Mouse (Mus musculus) CH12.LX (cell line): ENCODE data around the gene Galm.

Source experiments
- CTCF ChIP-seq, 2 experiments: IDR thresholded peaks in 1 of 2; conservative IDR thresholded peaks in 1 of 2; 2 replicates each; pipeline ENCODE4 v1.5.1; 2011 to 2012; ENCODE audit warnings: low read depth in 2 of 2, low read length in 2 of 2, improper control_type of control experiment in 1 of 2, inconsistent platforms in 1 of 2, mild to moderate bottlenecking in 1 of 2, moderate library complexity in 1 of 2
- ELF1 ChIP-seq: IDR thresholded peaks from 2 replicates; pipeline ENCODE4 v1.6.1; 2014; ENCODE audit warnings: low read depth, mild to moderate bottlenecking, inconsistent platforms, low read length, improper control_type of control experiment
- JUND ChIP-seq: conservative IDR thresholded peaks from 2 replicates; pipeline ENCODE4 v1.6.1; 2011; ENCODE audit warnings: low read depth, low read length, improper control_type of control experiment
- POLR2A ChIP-seq: IDR thresholded peaks from 2 replicates; pipeline ENCODE4 v1.6.1; 2011; ENCODE audit warnings: low read depth, mild to moderate bottlenecking, improper control_type of control experiment, low read length
- POLR2AphosphoS2 ChIP-seq: IDR thresholded peaks from 2 replicates; pipeline ENCODE4 v1.6.1; 2011; ENCODE audit warnings: low read depth, low read length, improper control_type of control experiment
- SIN3A ChIP-seq: IDR thresholded peaks from 2 replicates; pipeline ENCODE4 v1.6.1; 2012; ENCODE audit warnings: low read length, improper control_type of control experiment, inconsistent platforms
- USF2 ChIP-seq: conservative IDR thresholded peaks from 2 replicates; pipeline ENCODE4 v1.6.1; 2011; ENCODE audit warnings: low read depth, low read length, improper control_type of control experiment
- ZC3H11A ChIP-seq: IDR thresholded peaks from 2 replicates; pipeline ENCODE4 v1.6.1; 2012; ENCODE audit warnings: low read depth, mild to moderate bottlenecking, inconsistent platforms, low read length, improper control_type of control experiment
- ZKSCAN1 ChIP-seq: IDR thresholded peaks from 2 replicates; pipeline ENCODE4 v1.6.1; 2012; ENCODE audit warnings: low read depth, inconsistent platforms, low read length, improper control_type of control experiment, borderline replicate concordance
- ZMIZ1 ChIP-seq: IDR thresholded peaks from 2 replicates; pipeline ENCODE4 v1.6.1; 2012; ENCODE audit warnings: low read depth, mild to moderate bottlenecking, inconsistent platforms, low read length, improper control_type of control experiment
- ZNF384 ChIP-seq: IDR thresholded peaks from 2 replicates; pipeline ENCODE4 v1.6.1; 2012; ENCODE audit warnings: low read depth, low read length, improper control_type of control experiment, inconsistent platforms

DNA sequence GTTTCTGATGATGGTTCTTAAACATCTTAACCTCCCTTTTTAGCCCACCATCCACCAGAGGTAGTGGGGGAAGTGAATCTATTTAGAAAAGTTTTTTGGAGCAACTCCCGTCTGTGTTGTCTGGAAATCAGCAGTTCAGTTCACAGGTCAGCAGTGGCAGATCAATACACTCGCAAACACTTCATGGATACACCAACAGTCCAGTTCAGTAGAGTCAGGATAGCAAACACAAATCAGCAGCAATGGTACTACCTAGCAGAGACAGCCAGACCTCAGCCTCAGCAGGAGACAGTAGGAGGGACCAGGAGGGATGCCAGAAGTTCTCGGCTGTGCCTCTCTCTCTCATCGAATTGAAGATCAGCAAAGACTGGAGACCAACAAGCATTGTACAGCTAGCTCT is 44.7 kb downstream of the Galm start:
- no peak for TF ChIP-seq CTCF (conservative IDR thresholded peaks at IDR 0.05 in 1 of 2, IDR thresholded peaks at IDR 0.05 in 1 of 2; ENCODE audit: low read depth in 2 of 2, low read length in 2 of 2)
- no peak for TF ChIP-seq USF2
- no peak for TF ChIP-seq ZC3H11A
- TF ChIP-seq ZKSCAN1: no peak
- no peak for TF ChIP-seq SIN3A
- TF ChIP-seq POLR2A: no peak
- no peak for TF ChIP-seq JUND
- no peak for TF ChIP-seq ELF1
- TF ChIP-seq ZMIZ1: no peak
- no peak for TF ChIP-seq ZNF384
- no peak for TF ChIP-seq POLR2AphosphoS2
